Mouse (Mus musculus): ENCODE data around the gene 1700008O03Rik.

The 1700008O03Rik gene

GRCm38 (mm10) chr7:44344622-44345021 is 41.0 kb downstream of the 1700008O03Rik start:
- DNase-seq (ENCODE audit: low spot score), result no peak

GRCm38 (mm10) chr7:44343459-44344015 is 42.1 kb downstream of the 1700008O03Rik start:
- DNase-seq (ENCODE audit: low spot score), result no peak

DNA sequence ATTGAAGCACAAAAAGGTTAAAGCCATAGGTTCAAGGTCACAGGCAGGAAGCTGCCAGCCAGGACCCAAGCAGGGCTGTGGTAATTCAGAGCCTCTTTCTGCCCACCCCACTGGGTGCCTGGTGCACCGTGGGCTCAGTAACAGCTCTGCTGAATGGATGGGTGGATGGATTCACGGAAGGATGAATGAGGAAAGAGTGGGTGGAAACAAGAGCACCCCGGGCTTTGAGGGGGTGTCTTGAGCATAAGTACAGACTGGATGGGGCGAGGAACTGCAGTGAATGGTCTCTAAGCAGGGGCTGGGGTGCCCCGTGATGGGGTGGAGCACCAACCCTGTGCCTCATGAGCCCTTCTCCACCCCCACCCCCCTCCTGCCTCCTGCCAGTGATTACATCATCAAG is 43.9 kb downstream of the 1700008O03Rik start:
- DNase-seq (ENCODE audit: low spot score), result no peak

- DNase-seq (ENCODE audit: low spot score), result no peak
Measured at GRCm38 (mm10) chr7:44341119-44341518, 44.5 kb downstream of the 1700008O03Rik start.

GRCm38 (mm10) chr7:44340226-44340625 is 45.4 kb downstream of the 1700008O03Rik start:
- DNase-seq (ENCODE audit: low spot score), result no peak

GRCm38 (mm10) chr7:44337121-44337849 is 48.3 kb downstream of the 1700008O03Rik start:
- no peak for DNase-seq (ENCODE audit: low spot score)

- DNase-seq (ENCODE audit: low spot score), result peak; percentile 72
Measured at GRCm38 (mm10) chr7:44336046-44337021, 49.3 kb downstream of the 1700008O03Rik start.

DNA sequence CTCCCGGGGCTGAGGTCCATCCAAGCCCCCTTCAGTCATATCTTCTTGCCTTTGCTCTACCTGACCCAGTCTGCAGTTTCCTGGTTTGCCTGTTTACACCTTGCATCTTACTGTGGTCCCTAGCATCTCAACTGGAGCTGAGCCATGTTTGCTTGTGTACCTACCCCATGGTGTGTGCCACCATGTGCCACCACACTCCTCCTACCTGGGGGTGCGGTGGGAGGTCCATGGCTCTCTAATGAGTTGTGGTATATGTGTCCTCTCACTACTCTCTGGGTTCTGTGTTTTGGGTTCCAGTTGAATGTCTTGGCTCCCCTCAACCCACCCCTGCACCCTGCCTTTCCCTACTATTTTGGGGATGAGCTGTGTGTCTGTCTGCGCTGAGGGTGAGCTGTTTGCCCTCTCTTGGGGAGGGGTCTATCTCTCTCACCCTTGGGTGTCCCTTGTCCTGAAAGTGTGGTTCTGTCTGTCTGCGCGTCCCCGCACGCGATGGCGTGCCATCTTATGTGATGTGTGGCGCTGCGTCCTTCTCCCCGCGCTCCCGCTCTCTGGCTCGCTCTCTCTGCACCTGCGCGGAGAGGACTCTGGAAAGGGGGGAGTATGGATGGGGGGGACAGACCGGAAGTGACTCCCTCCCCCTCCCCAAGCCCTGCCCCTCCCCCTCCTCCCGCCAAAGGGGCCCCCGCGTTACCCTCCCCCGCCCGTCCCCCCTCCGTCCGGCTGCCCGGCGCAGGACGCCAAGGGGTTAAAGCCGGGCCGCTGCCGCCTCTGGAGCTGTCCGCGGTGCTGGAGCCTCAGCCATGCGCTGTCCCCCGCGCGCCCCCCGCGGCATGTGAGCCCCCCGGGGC is 50.4 kb downstream of the 1700008O03Rik start:
- DNase-seq (ENCODE audit: low spot score), result peak; percentile 37

GRCm38 (mm10) chr7:44334139-44334538 is 51.5 kb downstream of the 1700008O03Rik start:
- DNase-seq (ENCODE audit: low spot score), result no peak

DNA sequence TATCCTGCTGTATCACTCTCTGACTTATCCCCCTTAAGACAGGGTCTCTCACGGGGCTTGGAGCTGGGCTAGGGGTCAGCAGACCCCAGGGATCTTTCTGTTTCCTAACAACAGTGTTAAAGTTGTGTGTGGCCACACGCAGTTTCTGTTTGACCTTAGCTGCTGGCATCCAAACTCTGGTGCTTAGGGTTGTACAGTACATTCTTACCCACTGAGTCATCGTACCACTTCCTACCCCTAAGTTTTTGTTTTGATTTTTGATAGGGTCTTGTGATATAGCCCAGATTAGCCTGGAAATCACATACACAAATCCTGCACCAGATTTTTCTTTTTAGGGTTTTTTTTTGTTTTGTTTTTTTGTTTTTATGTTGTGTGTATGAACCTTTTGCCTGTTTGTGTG is 53.3 kb downstream of the 1700008O03Rik start:
- DNase-seq (ENCODE audit: low spot score), result no peak

DNA sequence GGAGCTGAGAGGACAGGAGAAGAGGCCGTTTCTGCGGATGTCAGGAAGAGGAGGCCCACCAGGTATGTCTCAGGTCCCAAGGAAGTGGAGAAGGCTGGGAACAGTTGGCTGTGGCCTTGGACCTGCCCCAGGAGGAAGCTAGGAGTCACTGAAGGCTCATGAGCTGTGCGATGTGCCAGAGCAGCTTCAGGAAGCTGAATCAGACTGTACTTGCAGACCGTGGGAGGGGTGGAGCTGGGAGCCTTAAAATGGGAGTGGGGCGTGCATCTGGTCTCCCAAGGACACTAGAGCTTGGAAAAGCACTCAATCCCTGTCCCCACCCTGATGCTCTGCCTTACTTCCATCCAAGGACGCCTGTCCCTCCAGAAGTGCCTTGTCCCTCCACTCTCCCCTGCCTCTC is 59.0 kb downstream of the 1700008O03Rik start:
- DNase-seq (ENCODE audit: low spot score), result no peak

- DNase-seq (ENCODE audit: low spot score), result no peak
Measured at GRCm38 (mm10) chr7:44322290-44322689, 63.3 kb downstream of the 1700008O03Rik start.

GRCm38 (mm10) chr7:44320886-44321285 is 64.7 kb downstream of the 1700008O03Rik start:
- peak; percentile 73 for DNase-seq (ENCODE audit: low spot score)

DNA sequence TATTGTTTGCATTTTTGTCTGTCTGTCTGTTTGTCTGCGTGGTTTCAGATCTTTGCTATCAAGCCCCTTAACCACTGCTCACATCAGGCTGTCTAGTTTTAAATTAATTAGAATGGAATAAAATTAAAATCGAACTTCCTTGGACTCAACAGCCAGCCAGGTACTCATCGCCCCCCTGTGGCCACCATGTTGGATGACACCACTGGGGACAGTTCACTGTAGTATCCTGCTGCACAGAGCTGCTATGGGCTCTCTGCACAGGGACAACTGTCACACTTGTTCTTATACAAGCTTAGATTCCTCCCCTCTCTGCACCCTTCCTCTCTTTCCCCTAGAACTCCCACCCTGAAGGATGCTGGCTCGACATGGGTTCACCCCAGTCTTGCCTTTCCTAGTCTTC is 67.7 kb downstream of the 1700008O03Rik start:
- no peak for DNase-seq (ENCODE audit: low spot score)

- DNase-seq (ENCODE audit: low spot score), result no peak
Measured at GRCm38 (mm10) chr7:44312484-44312883, 73.1 kb downstream of the 1700008O03Rik start.

DNA sequence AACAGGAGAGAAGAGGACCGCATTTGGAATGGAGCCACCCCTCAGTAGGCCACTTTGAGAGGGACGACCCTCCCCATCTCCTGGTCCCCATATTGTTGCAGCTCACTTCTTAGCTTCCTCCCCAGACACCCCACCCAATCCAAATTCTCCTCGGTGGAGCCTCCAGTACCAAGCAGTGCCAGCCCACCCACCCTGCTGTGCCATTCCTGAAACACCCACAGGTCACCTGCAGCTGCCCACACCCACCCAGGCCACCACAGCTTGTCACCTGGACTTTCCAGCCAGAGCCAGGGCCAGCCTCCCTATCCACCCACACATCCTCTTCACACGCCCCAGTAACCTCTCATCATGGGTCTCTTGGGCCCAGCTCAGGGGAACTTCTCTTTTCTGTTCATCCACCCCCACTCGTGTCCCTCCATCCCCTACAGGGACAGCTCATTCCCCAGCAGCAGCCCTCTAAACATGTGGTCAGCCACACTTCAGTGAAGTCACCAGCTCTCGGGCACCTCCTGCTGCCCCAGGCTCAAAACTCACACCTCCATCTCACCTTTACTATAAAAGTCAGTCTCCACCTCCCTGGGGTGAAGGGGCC is 73.8 kb downstream of the 1700008O03Rik start:
- DNase-seq (ENCODE audit: low spot score), result peak; percentile 24

GRCm38 (mm10) chr7:44310878-44311712 is 74.5 kb downstream of the 1700008O03Rik start:
- peak; percentile 66 for DNase-seq (ENCODE audit: low spot score)

- no peak for DNase-seq (ENCODE audit: low spot score)
Measured at GRCm38 (mm10) chr7:44310285-44310877, 75.2 kb downstream of the 1700008O03Rik start.
